Mouse (Mus musculus): ENCODE measurements around the gene Abcc9.

The Abcc9 gene

DNA sequence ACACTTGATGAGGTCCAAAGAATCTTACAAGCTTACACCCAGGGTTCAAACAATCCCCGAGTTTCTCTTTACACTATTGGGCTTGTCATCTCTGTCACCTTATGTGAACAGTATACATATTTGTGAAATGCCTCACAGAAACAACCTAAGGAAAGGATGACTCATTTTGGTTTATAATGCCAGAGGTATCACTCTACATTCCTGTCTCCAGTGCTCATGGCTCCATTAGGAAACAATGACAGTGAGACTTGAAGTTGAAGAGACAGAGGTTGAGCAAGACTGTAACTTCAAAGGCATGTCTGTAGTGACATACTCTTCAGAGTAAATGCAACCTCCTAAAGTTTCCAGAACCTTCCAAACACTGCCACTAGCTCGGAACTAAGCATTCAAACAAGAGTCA, 153.7 kb downstream of the Abcc9 start:
- no peak for DNase-seq (ENCODE audit: low spot score)

- peak; percentile 16 for DNase-seq (ENCODE audit: low spot score)
These were observed 157.0 kb downstream of the Abcc9 start for GRCm38 (mm10) chr6:142545132-142545531.

GRCm38 (mm10) chr6:142543648-142544047, 158.5 kb downstream of the Abcc9 start:
- no peak for DNase-seq (ENCODE audit: low spot score)

DNA sequence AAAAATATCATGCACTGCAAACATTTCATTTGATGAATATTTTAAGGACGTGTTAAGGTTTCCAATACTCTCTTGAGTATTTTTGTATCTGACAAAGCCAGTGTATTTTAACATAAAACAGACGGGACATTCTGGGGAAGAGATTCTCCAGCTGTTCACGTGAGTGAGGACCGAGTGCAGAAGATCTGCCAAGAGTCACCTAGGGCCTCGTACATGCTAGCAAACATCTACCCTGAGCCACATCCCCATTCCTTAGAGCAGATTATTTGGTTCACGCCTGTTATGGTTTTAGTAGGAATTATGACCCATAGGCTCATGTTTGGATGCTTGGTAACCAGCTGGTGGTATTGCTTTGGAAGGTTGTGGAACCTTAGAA, 159.3 kb downstream of the Abcc9 start:
- no peak for DNase-seq (ENCODE audit: low spot score)

DNA sequence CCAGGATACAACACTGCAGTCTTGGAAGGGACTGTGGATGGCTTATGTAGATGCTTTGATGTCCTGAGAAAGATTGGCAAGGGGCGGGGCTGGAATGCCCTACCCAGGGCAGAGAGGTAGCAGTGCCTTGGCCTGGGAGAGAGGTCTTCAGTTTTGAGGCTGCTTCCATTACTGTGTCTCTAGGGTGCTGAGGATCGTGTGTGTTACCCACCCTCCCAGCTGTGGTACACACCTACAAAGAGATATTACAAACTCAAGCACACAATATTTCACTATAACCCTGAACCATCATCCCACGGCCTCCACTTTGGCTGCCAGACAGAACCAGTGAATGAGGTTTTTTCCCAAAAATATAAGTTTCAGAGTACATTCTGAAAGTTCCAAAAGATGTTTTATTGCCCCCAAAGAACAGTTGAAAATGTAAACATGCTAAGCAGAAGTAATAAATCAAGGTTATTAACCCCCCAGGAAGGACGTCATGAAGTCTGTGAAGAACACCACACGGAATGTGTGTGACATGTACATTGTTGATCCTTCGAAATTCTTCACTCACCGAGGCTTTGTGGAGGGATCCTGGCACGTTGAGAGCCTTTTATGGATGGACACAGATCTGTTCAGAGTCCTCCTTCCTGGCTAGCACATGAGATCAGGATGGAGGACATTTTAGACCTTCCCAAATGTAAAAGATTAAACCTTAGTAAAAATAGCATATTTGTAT, 159.9 kb downstream of the Abcc9 start:
- no peak for DNase-seq (ENCODE audit: low spot score)

GRCm38 (mm10) chr6:142540561-142541160, 161.5 kb downstream of the Abcc9 start:
- no peak for DNase-seq (ENCODE audit: low spot score)

- DNase-seq (ENCODE audit: low spot score) = no peak
These were observed 162.0 kb downstream of the Abcc9 start for GRCm38 (mm10) chr6:142540131-142540530.

DNA sequence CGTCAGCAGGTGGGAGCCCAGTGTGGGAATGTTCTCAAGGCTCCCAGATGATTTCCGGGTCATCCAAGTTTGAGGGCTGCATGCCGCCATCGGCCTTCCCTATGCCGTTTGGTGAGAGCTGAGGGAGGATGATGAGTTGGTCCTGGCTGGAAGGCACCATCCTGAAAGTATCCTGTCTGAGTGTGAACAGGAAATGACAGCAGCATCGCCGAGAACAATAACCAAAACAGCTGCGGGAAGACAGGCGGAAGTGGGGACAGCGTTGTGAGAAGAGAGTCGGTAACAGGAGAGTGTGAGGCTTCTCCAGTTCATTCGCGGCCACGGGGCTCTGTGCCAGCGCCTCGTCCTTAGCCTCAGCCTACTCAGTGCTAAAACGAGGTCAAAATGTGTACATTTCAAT, 163.6 kb downstream of the Abcc9 start:
- no peak for DNase-seq (ENCODE audit: low spot score)

All from embryo, embryonic 10 days (tissue).